Mouse (Mus musculus): ENCODE data around the gene Usp9y. TPM values are rescaled to one million over a fixed set of nuclear protein-coding genes. Genes with fewer than 3 reads are reported as not detected.

Gene Usp9y
- polyA plus RNA-seq (2011; ENCODE audit: insufficient read depth, insufficient read length, low replicate concordance, missing spikeins): not detected in 2 replicates

GRCm38 (mm10) chrY:1459682-1460081 lies at the start of gene Usp9y:
TSS of gene Usp9y (minus strand) at chrY:1459782.
- Histone ChIP-seq H3K4me3 (replicated peaks; ENCODE audit: control insufficient read depth, low read depth, low read length) (no peak within 1 kb of the TSS), H3K4me1 (ENCODE audit: control insufficient read depth, insufficient read depth, low read length) (no peaks in the 10 kb centered on the region), H3K27ac (ENCODE audit: control insufficient read depth, insufficient read depth, low read depth, low read length, poor library complexity) (no peak within 1 kb of the TSS)
- WGBS: 88% methylated on average over 13 of the region's 13 CpGs
- TF ChIP-seq POLR2A (IDR thresholded peaks at IDR 0.05; ENCODE audit: borderline replicate concordance, control insufficient read depth, low read depth, low read length) (no peak), CTCF (IDR thresholded peaks at IDR 0.05; ENCODE audit: control insufficient read depth, insufficient read depth, low read length) (no peak)

DNA sequence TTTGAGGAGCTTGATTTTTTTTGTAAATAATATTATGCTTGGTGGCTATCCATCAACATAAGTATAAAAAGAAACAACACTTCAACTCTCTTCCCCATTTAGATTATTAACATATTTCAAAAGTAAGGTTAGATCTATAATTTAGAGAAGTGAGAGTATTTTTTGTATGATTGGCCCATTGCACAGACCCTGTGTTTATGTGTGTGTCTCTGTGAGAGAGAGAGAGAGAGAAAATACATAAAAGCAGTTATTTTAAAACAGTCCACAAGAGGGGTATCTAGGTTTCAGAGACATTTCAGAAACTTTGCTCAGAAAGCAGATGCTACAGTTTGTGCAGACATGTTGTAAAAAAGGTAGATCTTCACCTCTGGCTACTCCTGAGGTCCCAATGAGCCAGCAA lies 165.9 kb downstream of the Usp9y start:
- Histone ChIP-seq H3K4me1 (ENCODE audit: control insufficient read depth, insufficient read depth, low read length) (no peaks in the 10 kb centered on the region), H3K4me3 (replicated peaks; ENCODE audit: control insufficient read depth, low read depth, low read length) (no peak overlapping the region), H3K27ac (ENCODE audit: control insufficient read depth, insufficient read depth, low read depth, low read length, poor library complexity) (no peak overlapping the region)
- TF ChIP-seq CTCF (IDR thresholded peaks at IDR 0.05; ENCODE audit: control insufficient read depth, insufficient read depth, low read length) (no peak), POLR2A (IDR thresholded peaks at IDR 0.05; ENCODE audit: borderline replicate concordance, control insufficient read depth, low read depth, low read length) (no peak)

- no peaks in the 10 kb centered on the region for H3K4me1 ChIP-seq (ENCODE audit: control insufficient read depth, insufficient read depth, low read length)
- under 1% methylated on average over 31 of the region's 31 CpGs for WGBS
- peak within 1 kb of the TSS; percentile 70; the same call in 1 of the 2 replicates for H3K27ac ChIP-seq (ENCODE audit: control insufficient read depth, insufficient read depth, low read depth, low read length, poor library complexity)
- H3K4me3 ChIP-seq (replicated peaks; ENCODE audit: control insufficient read depth, low read depth, low read length): peak within 1 kb of the TSS; percentile 76
- TF ChIP-seq CTCF (IDR thresholded peaks at IDR 0.05; ENCODE audit: control insufficient read depth, insufficient read depth, low read length): no peak
- no peak for TF ChIP-seq POLR2A (IDR thresholded peaks at IDR 0.05; ENCODE audit: borderline replicate concordance, control insufficient read depth, low read depth, low read length)
Measured at GRCm38 (mm10) chrY:1286171-1286795, 173.3 kb downstream of the Usp9y start, which contains the start of gene Ddx3y. TSS of gene Ddx3y (minus strand) at chrY:1286629.

- Histone ChIP-seq H3K27ac (ENCODE audit: control insufficient read depth, insufficient read depth, low read depth, low read length, poor library complexity) (peak overlapping the region; percentile 46; the same call in 1 of the 2 replicates), H3K4me1 (ENCODE audit: control insufficient read depth, insufficient read depth, low read length) (no peaks in the 10 kb centered on the region), H3K4me3 (replicated peaks; ENCODE audit: control insufficient read depth, low read depth, low read length) (peak overlapping the region; percentile 76)
- WGBS: 9% methylated on average over 12 of the region's 12 CpGs
- no peak for TF ChIP-seq POLR2A (IDR thresholded peaks at IDR 0.05; ENCODE audit: borderline replicate concordance, control insufficient read depth, low read depth, low read length)
- no peak for TF ChIP-seq CTCF (IDR thresholded peaks at IDR 0.05; ENCODE audit: control insufficient read depth, insufficient read depth, low read length)
Measured at GRCm38 (mm10) chrY:1285735-1286134, 173.8 kb downstream of the Usp9y start.

Other genes starting within 250 kb of the Usp9y start
- gene Uty, start 214.0 kb downstream of the Usp9y start, polyA plus RNA-seq (2011; ENCODE audit: insufficient read depth, insufficient read length, low replicate concordance, missing spikeins): 7.3 and 8.6 TPM in 2 replicates
- gene Ddx3y, start 173.2 kb downstream of the Usp9y start, polyA plus RNA-seq (2011; ENCODE audit: insufficient read depth, insufficient read length, low replicate concordance, missing spikeins): 9.5 and 10.9 TPM in 2 replicates

Data from bone marrow, adult 2 months (tissue).